Comparison of ENCODE assay signal across 28 mouse cellular contexts in the genomic region with DNA sequence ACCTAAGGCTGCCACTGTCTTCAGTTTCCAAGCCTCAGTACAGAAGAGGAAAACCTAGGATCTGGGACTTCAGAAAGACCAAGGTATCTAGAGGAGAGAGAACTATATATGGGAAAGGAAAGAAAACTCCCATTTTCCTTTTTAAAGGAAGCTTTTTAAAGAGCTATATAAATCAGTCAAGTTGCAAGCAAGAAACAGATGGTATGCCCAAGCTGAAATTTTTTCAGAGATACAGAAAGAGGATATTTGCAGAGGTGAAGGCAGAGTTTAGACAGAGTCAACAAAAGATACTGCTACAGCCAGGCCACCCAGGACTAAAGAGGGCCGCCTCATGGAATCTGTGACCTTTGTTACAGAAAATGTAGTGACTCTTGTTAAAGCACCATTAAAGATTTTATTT. TPM values are rescaled to one million over a fixed set of nuclear protein-coding genes. Genes with fewer than 3 reads are reported as not detected.
"Had no signal": no experiment of that assay in that cellular context is flagged by ENCODE, and none has a peak within 500 bp of the region (broad histone marks: within the 10 kb centered on the region; RNA-seq: fewer than 3 reads in every experiment).

No protein-coding gene starts in this region.

- ATAC-seq: forebrain, embryonic 16.5 days; hindbrain, postnatal 0 days; intestine, embryonic 16.5 days; liver, embryonic 12.5 days had no signal

- H3K4me1 ChIP-seq: heart, embryonic 10.5 days; heart, embryonic 12.5 days; hindbrain, embryonic 10.5 days; hindbrain, embryonic 13.5 days; hindbrain, embryonic 15.5 days; limb, embryonic 12.5 days; liver, embryonic 12.5 days had no signal

- H3K4me2 ChIP-seq: heart, embryonic 12.5 days; hindbrain, embryonic 13.5 days; hindbrain, embryonic 15.5 days; limb, embryonic 12.5 days; liver, embryonic 12.5 days had no signal

- H3K27ac ChIP-seq: gastrocnemius, adult 2 months; heart, embryonic 10.5 days; hindbrain, embryonic 10.5 days; hindbrain, embryonic 13.5 days; hindbrain, embryonic 15.5 days; hindbrain, postnatal 0 days; limb, embryonic 10.5 days; limb, embryonic 12.5 days; liver, embryonic 12.5 days; liver, embryonic 14.5 days had no signal

- H3K27me3 ChIP-seq: hindbrain, embryonic 13.5 days; hindbrain, embryonic 15.5 days; limb, embryonic 12.5 days had no signal

- H3K36me3 ChIP-seq: heart, embryonic 10.5 days; heart, embryonic 12.5 days; hindbrain, embryonic 10.5 days; hindbrain, embryonic 13.5 days; hindbrain, embryonic 15.5 days; limb, embryonic 10.5 days; limb, embryonic 12.5 days; liver, embryonic 12.5 days had no signal

- DNase-seq: gastrocnemius, adult 2 months; gastrocnemius, postnatal 10 days; gastrocnemius, postnatal 25 days; heart, adult 18-20 months; heart, postnatal 10 days; heart, postnatal 4 days; kidney, adult 11 months; kidney, adult 2 months; kidney, postnatal 14 days; kidney, postnatal 36 days; layer of hippocampus, adult 9-11 months; liver had no signal

- H3K9me3 ChIP-seq: heart, embryonic 10.5 days; heart, embryonic 12.5 days; hindbrain, embryonic 10.5 days; hindbrain, embryonic 13.5 days; hindbrain, embryonic 15.5 days; limb, embryonic 10.5 days; limb, embryonic 12.5 days; liver, embryonic 12.5 days had no signal

- H3K4me3 ChIP-seq: gastrocnemius, adult 2 months; heart, embryonic 10.5 days; heart, embryonic 12.5 days; hindbrain, embryonic 10.5 days; hindbrain, embryonic 13.5 days; hindbrain, embryonic 15.5 days; limb, embryonic 10.5 days; limb, embryonic 12.5 days; liver, embryonic 12.5 days had no signal

- H3K9ac ChIP-seq: heart, embryonic 12.5 days; hindbrain, embryonic 13.5 days; hindbrain, embryonic 15.5 days; limb, embryonic 12.5 days; liver, embryonic 12.5 days; liver, embryonic 14.5 days had no signal

RNA-seq across cellular contexts. Expression of gene M1ap, which starts 15.0 kb away (rescaled TPM):
- total RNA-seq: gastrocnemius, postnatal 25 days; heart, adult 8-10 months; layer of hippocampus, adult 18-20 months had no signal
- polyA plus RNA-seq: forebrain, embryonic 16.5 days; hindbrain, embryonic 13.5 days had no signal

RNA-seq across cellular contexts. Expression of gene Sema4f, which starts 22.1 kb away (rescaled TPM):
- total RNA-seq: granulocyte monocyte progenitor cell, adult 5-6 weeks had no signal
- polyA plus RNA-seq: heart, embryonic 14.5 days had no signal
